Mouse (Mus musculus) midbrain, embryonic 11.5 days (tissue): ENCODE measurements around the gene Bap1. TPM values are rescaled to one million over a fixed set of nuclear protein-coding genes. Genes with fewer than 3 reads are reported as not detected.

ENCODE experiments used
- ATAC-seq: fragments of 200-750 bp; cut with Nextera tagmentation; 2 replicates; pipeline ENCODE4 v1.8.0; 2017; ENCODE audit warnings: moderate TSS enrichment, moderate library complexity; ENCODE audit not compliant: low FRiP score
- DNase-seq: peaks from one replicate; pipeline ENCODE4 v3.0.0; 2015; ENCODE audit warnings: low spot score; ENCODE audit errors: missing footprints
- H3K27ac ChIP-seq: fragments of 300-500 bp; sonication (generic); 2 replicates; pipeline ENCODE4 v1.5.1; 2014; ENCODE audit warnings: low read depth, low read length
- H3K27me3 ChIP-seq: fragments of 300-500 bp; sonication (generic); 2 replicates; pipeline ENCODE4 v1.6.1; 2014; ENCODE audit warnings: mild to moderate bottlenecking, low read length, moderate library complexity, mixed read lengths; ENCODE audit not compliant: control insufficient read depth, insufficient read depth
- H3K36me3 ChIP-seq: fragments of 300-500 bp; sonication (generic); 2 replicates; pipeline ENCODE4 v1.6.1; 2014; ENCODE audit warnings: mild to moderate bottlenecking, low read length, moderate library complexity, mixed read lengths; ENCODE audit not compliant: control insufficient read depth, insufficient read depth
- H3K4me1 ChIP-seq: fragments of 300-500 bp; sonication (generic); 2 replicates; pipeline ENCODE4 v1.6.1; 2014; ENCODE audit warnings: low read length; ENCODE audit not compliant: control insufficient read depth, insufficient read depth
- H3K4me2 ChIP-seq: fragments of 300-500 bp; sonication (generic); 2 replicates; pipeline ENCODE4 v1.6.1; 2014; ENCODE audit warnings: mild to moderate bottlenecking, moderate library complexity
- H3K4me3 ChIP-seq: fragments of 300-500 bp; sonication (generic); 2 replicates; pipeline ENCODE4 v1.5.1; 2014; ENCODE audit warnings: low read depth, low read length
- H3K9ac ChIP-seq: fragments of 300-500 bp; sonication (generic); 2 replicates; pipeline ENCODE4 v1.6.1; 2014; ENCODE audit warnings: low read length
- H3K9me3 ChIP-seq: fragments of 300-500 bp; sonication (generic); 2 replicates; pipeline ENCODE4 v1.6.1; 2016; ENCODE audit warnings: low read length; ENCODE audit not compliant: control insufficient read depth
- WGBS: fragments of 180-500 bp; shearing (Covaris S2); extraction: QIAGEN DNeasy Blood & Tissue Kit; methylation state at CpG from one replicate; pipeline ENCODE4 v1.1.7; 2014; 5-methylcytosine and 5-hydroxymethylcytosine counted together
- polyA plus RNA-seq: library from polyadenylated mRNA; unstranded; fragments of >200 nt; fragmentation: Nextera tagmentation; extraction: Ambion mirVana; gene quantifications from 2 replicates; pipeline ENCODE4 v1.2.1, GENCODE M21; 2014

Gene Bap1
- polyA plus RNA-seq, 1 experiment from 2014 or later = 95.7 TPM

DNA sequence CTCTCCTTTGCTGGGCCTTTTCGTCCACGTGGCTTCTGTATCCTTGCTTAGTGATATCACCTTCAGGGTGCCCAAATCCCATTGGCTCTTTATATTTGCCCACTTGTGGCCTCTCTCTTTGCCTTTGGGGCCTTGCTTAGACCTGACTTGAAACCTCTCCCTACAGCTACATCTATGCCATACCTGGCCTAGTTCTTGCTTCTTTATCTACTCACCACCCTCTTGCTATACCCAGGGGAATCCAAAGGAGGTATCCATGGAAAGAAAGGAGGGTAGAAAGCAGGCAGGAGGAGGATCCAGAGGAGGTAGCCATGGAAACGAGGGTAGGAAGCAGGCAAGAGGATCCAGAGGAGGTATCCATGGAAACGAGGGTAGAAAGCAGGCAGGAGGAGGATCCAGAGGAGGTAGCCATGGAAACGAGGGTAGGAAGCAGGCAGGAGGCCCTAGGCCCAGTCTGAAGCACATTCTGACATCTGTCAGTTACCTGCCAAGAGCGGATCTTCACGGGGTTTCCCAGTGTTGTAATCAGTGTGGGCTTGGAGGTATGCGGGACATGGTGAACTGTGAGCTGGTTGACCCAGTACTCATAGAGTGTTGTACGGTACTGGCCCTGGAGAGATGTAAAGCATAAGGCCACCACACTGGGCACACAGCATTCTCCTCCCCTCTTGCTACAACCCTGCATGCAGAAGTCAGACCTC, 17.2 kb downstream of the Bap1 start:
- 0 out of 2 replicates have a peak overlapping the region, but pooled peaks have one; percentile 16 for H3K4me3 ChIP-seq
- 29% methylated on average over 9 of the region's 9 CpGs for WGBS
- peaks cover 21% of the 10 kb centered on the region for H3K4me1 ChIP-seq
- H3K9me3 ChIP-seq = no peaks in the 10 kb centered on the region
- H3K9ac ChIP-seq = no peak overlapping the region
- H3K36me3 ChIP-seq = no peaks in the 10 kb centered on the region
- no peaks in the 10 kb centered on the region for H3K27me3 ChIP-seq
- peak overlapping the region; percentile 59 for H3K27ac ChIP-seq
- DNase-seq (peak; percentile 91), ATAC-seq (peak; percentile 76)
- H3K4me2 ChIP-seq = peak overlapping the region; percentile 44

DNA sequence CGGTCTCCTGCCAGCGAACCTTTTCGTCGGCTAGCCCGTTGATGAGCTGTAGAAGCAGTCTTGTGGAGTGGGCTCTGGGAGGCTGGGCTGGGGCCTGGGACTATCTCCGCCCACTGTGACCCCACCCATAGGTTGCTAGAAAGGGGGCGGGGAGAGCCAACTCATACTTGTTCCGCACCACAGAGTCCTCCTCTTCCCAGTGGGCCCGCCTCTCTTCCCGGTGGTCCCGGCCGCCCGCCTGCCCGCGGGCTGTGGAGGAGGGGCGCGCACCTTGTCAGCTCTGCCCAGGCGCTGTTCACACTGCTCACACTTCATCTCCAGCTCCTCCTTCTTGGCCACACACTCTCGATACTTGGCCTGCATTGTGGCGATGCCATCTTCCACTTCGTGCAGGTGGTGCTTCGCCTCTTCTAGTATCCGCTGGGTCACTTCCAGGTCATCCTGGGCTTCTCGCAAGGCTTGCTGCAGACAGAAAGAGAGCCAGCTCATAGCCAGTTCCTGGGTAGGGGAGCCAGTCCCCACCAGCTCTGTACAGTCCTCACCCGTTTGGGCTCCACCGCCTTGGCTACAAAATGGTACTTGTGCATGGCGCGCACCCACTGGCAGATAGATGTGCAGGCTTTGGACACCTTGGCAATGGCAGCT, 18.3 kb downstream of the Bap1 start:
- DNase-seq (peak; percentile 94), ATAC-seq (peak; percentile 62)
- 14% methylated on average over 28 of the region's 28 CpGs for WGBS
- Histone ChIP-seq H3K4me1 (peaks cover 21% of the 10 kb centered on the region), H3K9me3 (no peaks in the 10 kb centered on the region), H3K4me3 (peak overlapping the region; percentile 16; the same call in 1 of the 2 replicates), H3K36me3 (no peaks in the 10 kb centered on the region), H3K27ac (no peak overlapping the region; the same call in 1 of the 2 replicates), H3K9ac (peak overlapping the region; percentile 28), H3K4me2 (peak overlapping the region; percentile 44), H3K27me3 (no peaks in the 10 kb centered on the region)

DNA sequence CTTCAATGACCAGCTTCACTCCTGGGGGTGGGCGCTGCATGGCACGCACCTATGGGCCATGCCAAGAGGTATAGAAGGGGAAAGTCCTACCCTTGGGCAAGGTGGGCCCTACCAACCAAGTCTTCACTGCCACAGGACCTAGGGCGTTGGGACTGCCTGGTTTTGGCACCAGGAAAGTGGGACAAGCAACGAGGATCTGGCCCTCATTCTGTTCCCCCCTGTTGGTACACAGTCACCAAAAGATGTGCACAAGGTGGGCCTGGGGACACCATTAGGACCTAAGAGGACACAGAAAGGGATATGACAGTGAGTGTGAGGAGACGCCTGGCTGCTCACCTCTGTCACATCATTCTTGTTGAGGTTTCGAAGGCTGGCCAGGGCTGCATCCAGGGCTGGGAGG, 19.9 kb downstream of the Bap1 start:
- DNase-seq = no peak
- H3K4me3 ChIP-seq = no peak overlapping the region
- no peak overlapping the region for H3K27ac ChIP-seq
- H3K9ac ChIP-seq = no peak overlapping the region
- H3K27me3 ChIP-seq = no peaks in the 10 kb centered on the region
- H3K36me3 ChIP-seq = no peaks in the 10 kb centered on the region
- peaks cover 21% of the 10 kb centered on the region for H3K4me1 ChIP-seq
- H3K4me2 ChIP-seq = no peak overlapping the region
- H3K9me3 ChIP-seq = no peaks in the 10 kb centered on the region
- no peak for ATAC-seq
- 93% methylated on average over 6 of the region's 6 CpGs for WGBS

DNA sequence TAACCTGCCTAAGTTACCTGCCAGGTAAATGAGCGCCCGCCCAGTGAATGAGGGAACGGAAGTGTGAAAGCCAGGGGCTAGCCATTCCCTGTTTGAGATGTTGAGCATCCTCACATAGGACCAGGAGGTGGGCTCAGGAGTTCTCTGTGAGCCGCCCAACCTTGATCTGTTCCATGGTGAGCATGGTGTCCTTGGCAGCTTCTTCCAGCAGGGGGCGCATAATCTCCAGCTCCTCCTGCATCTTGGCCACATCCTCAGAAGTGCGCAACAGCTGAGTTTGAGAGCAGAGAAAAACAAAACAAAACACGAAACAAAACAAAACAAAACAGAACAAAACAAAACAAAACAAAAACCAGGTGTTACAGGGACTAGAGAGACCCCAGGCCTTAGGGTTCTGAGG, 20.9 kb downstream of the Bap1 start:
- H3K9me3 ChIP-seq = no peaks in the 10 kb centered on the region
- DNase-seq = peak; percentile 98
- H3K4me1 ChIP-seq = peaks cover 21% of the 10 kb centered on the region
- no peak overlapping the region for H3K9ac ChIP-seq
- ATAC-seq = peak; percentile 18; the same call in 1 of the 2 replicates
- H3K36me3 ChIP-seq = no peaks in the 10 kb centered on the region
- no peak overlapping the region for H3K27ac ChIP-seq
- no peaks in the 10 kb centered on the region for H3K27me3 ChIP-seq
- no peak overlapping the region for H3K4me3 ChIP-seq
- WGBS = 22% methylated on average over 7 of the region's 7 CpGs
- H3K4me2 ChIP-seq = no peak overlapping the region

DNA sequence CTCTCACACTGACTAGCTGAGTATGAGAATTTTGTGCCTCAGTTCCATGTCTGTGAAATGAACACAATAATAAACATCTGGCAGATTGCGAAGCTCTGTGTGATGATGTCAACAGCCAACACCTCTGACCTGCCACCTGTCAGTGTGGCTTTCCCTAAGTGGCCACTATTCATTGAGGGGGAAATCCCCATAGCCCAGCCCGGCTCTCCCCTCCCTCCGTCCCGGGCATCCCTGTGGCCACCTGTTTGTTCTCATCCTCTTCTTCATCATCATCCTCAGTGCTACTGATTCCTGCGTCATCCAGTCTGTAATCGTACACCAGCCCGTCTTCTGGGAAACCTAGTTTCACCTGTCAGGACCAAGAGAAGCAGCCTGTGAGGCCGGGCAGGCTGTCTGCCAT, 34.5 kb downstream of the Bap1 start:
- 85% methylated on average over 8 of the region's 8 CpGs for WGBS
- ATAC-seq = no peak
- Histone ChIP-seq H3K27ac (no peak overlapping the region), H3K36me3 (no peaks in the 10 kb centered on the region), H3K4me3 (no peak overlapping the region), H3K27me3 (no peaks in the 10 kb centered on the region), H3K9me3 (no peaks in the 10 kb centered on the region), H3K4me2 (no peak overlapping the region), H3K4me1 (no peaks in the 10 kb centered on the region), H3K9ac (no peak overlapping the region)
- no peak for DNase-seq

Other genes starting within 250 kb of the Bap1 start
- gene Spcs1, start 249.8 kb upstream of the Bap1 start, polyA plus RNA-seq = 269 and 301 TPM in 2 replicates
- gene Pbrm1, start 232.3 kb upstream of the Bap1 start, polyA plus RNA-seq = 134 and 140 TPM in 2 replicates
- gene Gnl3, start 232.3 kb upstream of the Bap1 start, polyA plus RNA-seq = 96.2 and 103 TPM in 2 replicates
- gene Smim4, start 122.5 kb upstream of the Bap1 start, polyA plus RNA-seq = 54.7 and 56.2 TPM in 2 replicates
- 457 and 520 TPM in 2 replicates for gene Nt5dc2, start 120.4 kb upstream of the Bap1 start, polyA plus RNA-seq
- 28.6 and 28.7 TPM in 2 replicates for gene Stab1, start 82.8 kb upstream of the Bap1 start, polyA plus RNA-seq
- gene Tnnc1, start 43.1 kb upstream of the Bap1 start, polyA plus RNA-seq = 0.40 and 0.80 TPM in 2 replicates
- gene Nisch, start 34.5 kb upstream of the Bap1 start, polyA plus RNA-seq = 243 and 258 TPM in 2 replicates
- 0.19 and 0.37 TPM in 2 replicates for gene Sema3g, start 33.6 kb upstream of the Bap1 start, polyA plus RNA-seq
- gene Phf7, start 133 bp upstream of the Bap1 start, polyA plus RNA-seq = 12.5 and 14.3 TPM in 2 replicates
- gene Dnah1, start 72.4 kb downstream of the Bap1 start, polyA plus RNA-seq = 8.7 TPM in 2 replicates
- gene Capn7, start 85.2 kb downstream of the Bap1 start, polyA plus RNA-seq = 45.5 and 48.6 TPM in 2 replicates
- 15.3 and 15.8 TPM in 2 replicates for gene Sh3bp5, start 184.6 kb downstream of the Bap1 start, polyA plus RNA-seq
- 15.9 and 16.2 TPM in 2 replicates for gene Eaf1, start 242.9 kb downstream of the Bap1 start, polyA plus RNA-seq
- 83.4 and 93.2 TPM in 2 replicates for gene Mettl6, start 243.6 kb downstream of the Bap1 start, polyA plus RNA-seq